Mouse (Mus musculus) stomach, postnatal 0 days (tissue): ENCODE data around the gene Atp5g2.

ENCODE experiments used
- CTCF ChIP-seq: IDR thresholded peaks from 2 replicates; pipeline ENCODE4 v1.5.1; 2016; ENCODE audit warnings: antibody characterized with exemption, low read depth, mild to moderate bottlenecking, moderate library complexity
- EP300 ChIP-seq: optimal IDR thresholded peaks from 2 replicates; pipeline ENCODE3; 2016; ENCODE audit warnings: antibody characterized with exemption

DNA sequence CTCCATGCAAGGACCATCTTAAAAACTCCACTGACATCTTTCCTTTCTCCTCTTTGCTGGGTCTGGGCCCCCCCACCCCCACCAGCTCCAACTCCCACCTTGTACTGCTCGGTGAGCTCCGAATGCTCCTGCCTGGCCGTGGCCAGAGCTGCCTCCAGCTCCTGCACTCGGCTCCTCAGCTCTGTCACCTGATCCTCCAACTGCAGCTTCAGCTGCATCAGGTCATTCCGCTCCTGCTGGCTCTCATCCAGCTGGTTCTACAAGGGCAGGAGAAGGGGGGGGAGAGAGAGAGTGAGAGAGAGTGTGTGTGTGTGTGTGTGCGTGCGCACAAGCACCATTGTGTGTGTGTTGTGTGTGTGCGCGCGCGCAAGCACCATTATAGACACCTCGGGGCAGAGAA, 44.0 kb upstream of the Atp5g2 start:
- no peak for TF ChIP-seq CTCF
- no peak for TF ChIP-seq EP300
